Mouse (Mus musculus) midbrain, embryonic 10.5 days (tissue): ENCODE data around the gene Elf4. TPM values are rescaled to one million over a fixed set of nuclear protein-coding genes. Genes with fewer than 3 reads are reported as not detected.
"Not testable (repeated sequence)": the region's sequence is repeated elsewhere in the genome, so short reads cannot be mapped to it uniquely, and the experiment has no call there.

ENCODE experiments used
- DNase-seq: peaks from one replicate; pipeline ENCODE4 v3.0.0-alpha.2; 2017; ENCODE audit warnings: low spot score
- H3K27ac ChIP-seq: fragments of 300-500 bp; sonication (generic); replicated peaks from 2 replicates; pipeline ENCODE4 v1.5.1; 2016; ENCODE audit warnings: mild to moderate bottlenecking
- H3K27me3 ChIP-seq: fragments of 300-500 bp; sonication (generic); 2 replicates; pipeline ENCODE4 v1.6.1; 2016; ENCODE audit warnings: low read depth, mild to moderate bottlenecking; ENCODE audit not compliant: poor library complexity, severe bottlenecking
- H3K36me3 ChIP-seq: fragments of 300-500 bp; sonication (generic); 2 replicates; pipeline ENCODE4 v1.6.1; 2016; ENCODE audit warnings: mild to moderate bottlenecking, moderate library complexity
- H3K4me1 ChIP-seq: fragments of 300-500 bp; sonication (generic); 2 replicates; pipeline ENCODE4 v1.6.1; 2016
- H3K4me3 ChIP-seq: fragments of 300-500 bp; sonication (generic); 2 replicates; pipeline ENCODE4 v1.5.1; 2016; ENCODE audit warnings: mild to moderate bottlenecking, moderate library complexity
- H3K9me3 ChIP-seq: fragments of 300-500 bp; sonication (generic); replicated peaks from 2 replicates; pipeline ENCODE4 v1.6.1; 2016; ENCODE audit warnings: mild to moderate bottlenecking
- WGBS: fragments of 180-500 bp; shearing (Covaris S2); methylation state at CpG from one replicate; pipeline ENCODE4 v1.1.7; 2016; 5-methylcytosine and 5-hydroxymethylcytosine counted together
- polyA plus RNA-seq: library from polyadenylated mRNA; unstranded; fragments of >200 nt; fragmentation: Nextera tagmentation; extraction: Ambion mirVana; gene quantifications from 2 replicates; pipeline ENCODE4 v1.2.1, GENCODE M21; 2016

Elf4 gene
- polyA plus RNA-seq, 1 experiment from 2014 or later: 1.8 TPM

DNA sequence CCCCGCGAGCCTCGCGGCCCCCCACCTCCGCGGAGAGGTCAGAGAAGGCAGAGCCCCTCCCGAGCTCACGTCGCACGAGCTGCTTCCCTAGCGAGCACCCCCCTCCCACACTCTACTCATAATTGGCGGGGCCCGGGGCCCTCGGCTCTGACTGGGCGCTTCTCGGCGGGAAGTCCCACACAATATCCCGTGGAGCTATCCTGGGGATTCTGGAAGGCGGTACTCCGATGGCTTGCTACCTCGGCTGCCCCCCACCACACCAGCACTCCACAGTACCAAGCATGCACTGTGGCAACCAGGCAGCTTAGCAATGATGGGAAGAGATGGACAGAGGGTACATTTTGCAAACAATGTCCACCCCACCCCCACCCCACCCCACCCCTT is 8.4 kb downstream of the Elf4 start:
- H3K27ac ChIP-seq: 0 out of 2 replicates have a peak overlapping the region, but pooled peaks have one; percentile 46
- whole genome bisulfite sequencing: 21% methylated on average over 16 of the region's 21 CpGs
- H3K4me3 ChIP-seq: peak overlapping the region; percentile 50
- H3K4me1 ChIP-seq: peaks cover 14% of the 10 kb centered on the region
- peaks cover 73% of the 10 kb centered on the region for H3K27me3 ChIP-seq
- DNase-seq: no peak
- H3K9me3 ChIP-seq: peaks cover 9% of the 10 kb centered on the region; the same call in 1 of the 2 replicates
- no peaks in the 10 kb centered on the region for H3K36me3 ChIP-seq

DNA sequence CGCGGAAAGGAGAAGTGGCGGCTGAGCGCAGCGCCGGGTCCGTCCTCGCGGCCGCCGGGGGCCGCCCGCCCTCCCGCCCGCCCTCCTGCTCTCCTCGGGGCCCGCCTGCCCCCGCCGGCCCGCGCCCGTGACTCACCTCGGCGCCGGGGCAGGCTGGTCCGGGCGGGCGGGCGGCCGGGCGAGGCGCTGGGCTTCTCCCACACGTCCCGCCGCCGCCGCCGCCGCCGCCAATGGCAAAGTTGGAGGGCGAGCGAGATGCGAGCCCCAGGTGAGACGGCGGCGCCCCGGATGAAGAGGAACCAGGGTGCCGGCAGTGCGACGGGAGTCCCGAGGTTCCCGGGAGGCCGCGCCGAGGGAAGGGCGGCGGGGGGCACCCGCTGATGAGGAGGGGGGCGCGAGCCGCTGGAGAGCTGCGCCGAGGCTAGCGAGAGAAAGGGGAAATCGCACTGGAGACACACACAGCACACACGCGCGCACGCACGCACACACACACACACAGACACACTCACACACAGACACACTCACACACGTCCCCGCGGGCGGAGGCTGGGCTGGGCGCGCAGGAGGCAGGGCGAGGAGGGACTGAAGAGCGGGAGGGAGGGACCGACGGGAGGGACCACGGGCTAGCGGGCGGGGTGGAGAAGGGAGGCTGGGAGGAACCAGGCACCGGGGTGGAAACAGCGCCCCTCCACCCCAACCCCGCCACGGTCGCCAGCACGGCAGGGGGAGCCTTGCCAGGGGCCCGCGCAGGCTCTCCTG is 9.0 kb downstream of the Elf4 start:
- peaks cover 9% of the 10 kb centered on the region; the same call in 1 of the 2 replicates for H3K9me3 ChIP-seq
- 29% methylated on average over 83 of the region's 91 CpGs for WGBS
- peak overlapping the region; percentile 46; the same call in 1 of the 2 replicates for H3K27ac ChIP-seq
- H3K27me3 ChIP-seq: peaks cover 73% of the 10 kb centered on the region
- peak; percentile 45 for DNase-seq
- no peaks in the 10 kb centered on the region for H3K36me3 ChIP-seq
- peak overlapping the region; percentile 50 for H3K4me3 ChIP-seq
- peaks cover 18% of the 10 kb centered on the region for H3K4me1 ChIP-seq

GRCm38 (mm10) chrX:48452931-48453673 is 9.8 kb downstream of the Elf4 start:
- peaks cover 18% of the 10 kb centered on the region for H3K4me1 ChIP-seq
- H3K27ac ChIP-seq: peak overlapping the region; percentile 46; the same call in 1 of the 2 replicates
- H3K27me3 ChIP-seq: peaks cover 73% of the 10 kb centered on the region
- DNase-seq: peak; percentile 33
- H3K4me3 ChIP-seq: peak overlapping the region; percentile 50
- WGBS: 21% methylated on average over 63 of the region's 71 CpGs
- no peaks in the 10 kb centered on the region for H3K36me3 ChIP-seq
- peaks cover 9% of the 10 kb centered on the region; the same call in 1 of the 2 replicates for H3K9me3 ChIP-seq

- WGBS: 30% methylated on average over 9 of the region's 9 CpGs
- peak overlapping the region; percentile 50 for H3K4me3 ChIP-seq
- DNase-seq: no peak
These were observed 10.6 kb downstream of the Elf4 start for GRCm38 (mm10) chrX:48452231-48452890.

DNA sequence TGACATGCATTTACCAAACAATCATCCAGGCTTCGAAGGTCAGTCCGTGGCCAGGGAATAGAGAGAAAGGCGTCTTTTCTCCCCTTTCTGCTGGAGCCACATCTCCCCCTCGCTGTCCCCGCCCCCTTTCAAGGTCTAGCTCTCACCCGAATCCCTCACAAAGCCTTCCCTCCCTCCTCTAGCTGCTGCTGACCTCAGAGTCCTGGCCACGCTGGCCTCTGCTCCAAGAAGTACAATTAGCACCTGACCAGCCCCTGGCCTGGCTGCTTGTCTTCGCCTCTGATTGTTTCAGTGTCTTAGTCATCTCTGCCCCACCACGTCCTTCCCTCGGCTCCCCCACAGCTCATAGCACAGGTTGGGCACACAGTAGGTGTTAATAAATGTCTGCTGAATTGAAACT is 13.3 kb downstream of the Elf4 start:
- H3K36me3 ChIP-seq: no peaks in the 10 kb centered on the region
- peak; percentile 39 for DNase-seq
- peaks cover 9% of the 10 kb centered on the region; the same call in 1 of the 2 replicates for H3K9me3 ChIP-seq
- peaks cover 47% of the 10 kb centered on the region for H3K27me3 ChIP-seq
- H3K4me3 ChIP-seq: no peak overlapping the region
- H3K4me1 ChIP-seq: peaks cover 18% of the 10 kb centered on the region
- 15% methylated on average over 10 of the region's 10 CpGs for WGBS
- peak overlapping the region; percentile 63; the same call in 1 of the 2 replicates for H3K27ac ChIP-seq

More at GRCm38 (mm10) chrX:48452231-48452890, 10.6 kb downstream of the Elf4 start:
- Histone ChIP-seq H3K4me1 (peaks cover 18% of the 10 kb centered on the region), H3K9me3 (peaks cover 9% of the 10 kb centered on the region; the same call in 1 of the 2 replicates), H3K27me3 (peaks cover 73% of the 10 kb centered on the region), H3K27ac (no peak overlapping the region), H3K36me3 (no peaks in the 10 kb centered on the region)

- WGBS: 89% methylated on average over 4 of the region's 4 CpGs
- Histone ChIP-seq H3K4me3 (no peak overlapping the region), H3K27me3 (no peaks in the 10 kb centered on the region), H3K36me3 (no peaks in the 10 kb centered on the region), H3K9me3 (no peaks in the 10 kb centered on the region), H3K4me1 (peaks cover 6% of the 10 kb centered on the region), H3K27ac (no peak overlapping the region)
- DNase-seq: no peak
These were observed 18.3 kb downstream of the Elf4 start for GRCm38 (mm10) chrX:48444677-48445076.

GRCm38 (mm10) chrX:48441954-48442353 is 21.0 kb downstream of the Elf4 start:
- no peak for DNase-seq
- Histone ChIP-seq H3K9me3 (0 out of 2 replicates have a peak, but pooled peaks cover 3% of the 10 kb centered on the region), H3K27me3 (no peaks in the 10 kb centered on the region), H3K27ac (no peak overlapping the region), H3K4me3 (no peak overlapping the region), H3K36me3 (no peaks in the 10 kb centered on the region), H3K4me1 (no peaks in the 10 kb centered on the region)
- WGBS: 86% methylated on average over 7 of the region's 7 CpGs

DNA sequence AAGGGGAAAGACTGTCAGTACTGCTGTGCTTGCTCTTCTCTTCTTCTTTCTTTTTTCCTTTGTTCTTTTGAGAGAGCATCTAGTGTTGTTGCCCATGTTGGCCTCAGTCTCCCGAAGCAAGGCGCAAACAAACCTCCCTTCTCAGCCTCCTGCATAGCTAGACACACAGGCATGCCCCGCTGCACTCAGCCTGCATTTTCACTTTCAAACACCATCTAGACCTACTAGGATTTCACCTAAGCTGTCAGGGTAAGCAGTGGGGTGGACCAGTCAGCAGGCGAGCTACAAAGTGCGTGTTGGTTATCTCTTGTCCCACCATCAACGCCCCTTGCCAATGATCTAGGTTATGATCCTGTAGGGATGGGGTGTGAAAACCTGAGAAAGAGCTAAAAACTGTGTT is 21.4 kb downstream of the Elf4 start:
- Histone ChIP-seq H3K27ac (no peak overlapping the region), H3K4me3 (no peak overlapping the region), H3K36me3 (no peaks in the 10 kb centered on the region), H3K9me3 (0 out of 2 replicates have a peak, but pooled peaks cover 3% of the 10 kb centered on the region), H3K4me1 (no peaks in the 10 kb centered on the region), H3K27me3 (no peaks in the 10 kb centered on the region)
- DNase-seq: no peak
- WGBS: 91% methylated on average over 6 of the region's 6 CpGs

- no peak overlapping the region for H3K4me3 ChIP-seq
- H3K4me1 ChIP-seq: no peaks in the 10 kb centered on the region
- no peak for DNase-seq
- WGBS: 66% methylated on average over 4 of the region's 4 CpGs
- 0 out of 2 replicates have a peak, but pooled peaks cover 3% of the 10 kb centered on the region for H3K9me3 ChIP-seq
- H3K27me3 ChIP-seq: no peaks in the 10 kb centered on the region
- no peaks in the 10 kb centered on the region for H3K36me3 ChIP-seq
- H3K27ac ChIP-seq: no peak overlapping the region
These were observed 23.9 kb downstream of the Elf4 start for GRCm38 (mm10) chrX:48439036-48439435.

GRCm38 (mm10) chrX:48436082-48436481 is 26.9 kb downstream of the Elf4 start:
- H3K27ac ChIP-seq, H3K4me3 ChIP-seq: not testable (repeated sequence)
- 88% methylated on average over 6 of the region's 7 CpGs for WGBS

DNA sequence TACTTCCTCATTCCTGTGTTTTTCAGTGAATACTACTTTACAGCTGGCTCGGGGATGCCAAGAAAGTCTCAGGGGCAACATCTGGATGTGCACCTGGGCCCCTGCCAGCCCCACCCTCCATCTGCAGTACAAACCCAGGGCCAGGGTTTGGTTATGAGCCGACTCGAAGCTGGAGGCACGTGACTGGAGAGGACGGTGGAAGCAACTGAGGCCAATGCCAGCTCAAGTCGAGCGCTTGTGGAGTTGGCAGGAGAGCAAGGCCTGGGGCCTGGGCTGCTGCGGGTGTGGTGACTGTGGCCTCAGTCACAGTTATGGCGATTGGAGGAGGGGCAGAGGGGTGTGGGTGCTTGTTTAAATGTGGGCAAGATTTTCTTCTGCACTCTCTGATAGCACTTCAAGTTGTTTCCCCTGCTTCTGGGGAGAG is 27.4 kb downstream of the Elf4 start:
- WGBS: 93% methylated on average over 9 of the region's 9 CpGs
- no peaks in the 10 kb centered on the region for H3K36me3 ChIP-seq
- peaks cover 3% of the 10 kb centered on the region; the same call in 1 of the 2 replicates for H3K27me3 ChIP-seq
- 0 out of 2 replicates have a peak, but pooled peaks cover 3% of the 10 kb centered on the region for H3K9me3 ChIP-seq
- no peak overlapping the region for H3K27ac ChIP-seq
- no peak overlapping the region for H3K4me3 ChIP-seq
- DNase-seq: no peak
- H3K4me1 ChIP-seq: no peaks in the 10 kb centered on the region; the same call in 1 of the 2 replicates

More at GRCm38 (mm10) chrX:48436082-48436481, 26.9 kb downstream of the Elf4 start:
- not testable (repeated sequence) for DNase-seq, H3K27me3 ChIP-seq, H3K4me1 ChIP-seq, H3K36me3 ChIP-seq, H3K9me3 ChIP-seq

GRCm38 (mm10) chrX:48434251-48434650 is 28.7 kb downstream of the Elf4 start:
- Histone ChIP-seq H3K4me1 (no peaks in the 10 kb centered on the region; the same call in 1 of the 2 replicates), H3K27me3 (peaks cover 3% of the 10 kb centered on the region; the same call in 1 of the 2 replicates), H3K36me3 (no peaks in the 10 kb centered on the region), H3K4me3 (no peak overlapping the region), H3K9me3 (0 out of 2 replicates have a peak, but pooled peaks cover 2% of the 10 kb centered on the region), H3K27ac (no peak overlapping the region)
- DNase-seq: no peak
- WGBS: 96% methylated on average over 1 of the region's 1 CpGs
